Mouse (Mus musculus) midbrain, embryonic 16.5 days (tissue): ENCODE measurements around the gene Sik2. TPM values are rescaled to one million over a fixed set of nuclear protein-coding genes. Genes with fewer than 3 reads are reported as not detected.
A peak's percentile ranks its signal among the peaks of the same experiment; 100 is the strongest.

ENCODE experiments used
- ATAC-seq: fragments of 200-750 bp; cut with Nextera tagmentation; 2 replicates; pipeline ENCODE4 v1.8.0; 2017; ENCODE audit warnings: moderate TSS enrichment
- H3K27ac ChIP-seq: fragments of 300-500 bp; sonication (generic); 2 replicates; pipeline ENCODE4 v1.5.1; 2014; ENCODE audit warnings: mild to moderate bottlenecking, low read length, mixed read lengths
- H3K27me3 ChIP-seq: fragments of 300-500 bp; sonication (generic); 2 replicates; pipeline ENCODE4 v1.6.1; 2014; ENCODE audit warnings: low read depth, low read length, mixed read lengths; ENCODE audit not compliant: control insufficient read depth, insufficient read depth
- H3K36me3 ChIP-seq: fragments of 300-500 bp; sonication (generic); 2 replicates; pipeline ENCODE4 v1.6.1; 2014; ENCODE audit warnings: mild to moderate bottlenecking, low read length, moderate library complexity, mixed read lengths; ENCODE audit not compliant: control insufficient read depth, insufficient read depth
- H3K4me1 ChIP-seq: fragments of 300-500 bp; sonication (generic); 2 replicates; pipeline ENCODE4 v1.6.1; 2014; ENCODE audit warnings: mild to moderate bottlenecking, low read length, mixed read lengths; ENCODE audit not compliant: control insufficient read depth, insufficient read depth
- H3K4me2 ChIP-seq: fragments of 300-500 bp; sonication (generic); 2 replicates; pipeline ENCODE4 v1.6.1; 2014; ENCODE audit warnings: mild to moderate bottlenecking, low read length, mixed read lengths
- H3K4me3 ChIP-seq: fragments of 300-500 bp; sonication (generic); 2 replicates; pipeline ENCODE4 v1.5.1; 2014; ENCODE audit warnings: low read depth, mild to moderate bottlenecking, low read length, moderate library complexity, mixed read lengths
- H3K9ac ChIP-seq: fragments of 300-500 bp; sonication (generic); 2 replicates; pipeline ENCODE4 v1.6.1; 2014; ENCODE audit warnings: low read depth, low read length, mixed read lengths
- H3K9me3 ChIP-seq: fragments of 300-500 bp; sonication (generic); replicated peaks from 2 replicates; pipeline ENCODE4 v1.6.1; 2014; ENCODE audit warnings: mild to moderate bottlenecking, low read length, mixed read lengths; ENCODE audit not compliant: control insufficient read depth, poor library complexity, severe bottlenecking
- WGBS: fragments of 180-500 bp; shearing (Covaris S2); extraction: QIAGEN DNeasy Blood & Tissue Kit; methylation state at CpG from one replicate; pipeline ENCODE4 v1.1.7; 2014; 5-methylcytosine and 5-hydroxymethylcytosine counted together
- polyA plus RNA-seq: library from polyadenylated mRNA; unstranded; fragments of >200 nt; fragmentation: Nextera tagmentation; extraction: Ambion mirVana; gene quantifications from 2 replicates; pipeline ENCODE4 v1.2.1, GENCODE M21; 2015

Sik2 gene
- polyA plus RNA-seq, 1 experiment from 2014 or later, result 20.2 TPM

- ATAC-seq, result peak; percentile 47
- 0% methylated on average over 46 of the region's 46 CpGs for WGBS
- no peaks in the 10 kb centered on the region for H3K9me3 ChIP-seq
Observed at GRCm38 (mm10) chr9:50857082-50857641, 151.7 kb downstream of the Sik2 start.

GRCm38 (mm10) chr9:50856341-50857081 lies 152.4 kb downstream of the Sik2 start:
- Histone ChIP-seq H3K9me3 (no peaks in the 10 kb centered on the region), H3K4me2 (peak overlapping the region; percentile 83)
- WGBS, result under 1% methylated on average over 45 of the region's 45 CpGs

More at GRCm38 (mm10) chr9:50857082-50857641, 151.7 kb downstream of the Sik2 start:
- peak overlapping the region; percentile 68 for H3K27ac ChIP-seq
- peaks cover 15% of the 10 kb centered on the region for H3K4me1 ChIP-seq
- H3K9ac ChIP-seq, result peak overlapping the region; percentile 70
- peak overlapping the region; percentile 83 for H3K4me2 ChIP-seq
- no peaks in the 10 kb centered on the region for H3K27me3 ChIP-seq
- H3K36me3 ChIP-seq, result peaks cover 8% of the 10 kb centered on the region
- H3K4me3 ChIP-seq, result peak overlapping the region; percentile 77

GRCm38 (mm10) chr9:50855780-50856179 lies 153.1 kb downstream of the Sik2 start:
- no peaks in the 10 kb centered on the region for H3K9me3 ChIP-seq
- peak overlapping the region; percentile 83 for H3K4me2 ChIP-seq
- peaks cover 3% of the 10 kb centered on the region; the same call in 1 of the 2 replicates for H3K36me3 ChIP-seq
- H3K27me3 ChIP-seq, result no peaks in the 10 kb centered on the region
- H3K27ac ChIP-seq, result peak overlapping the region; percentile 68; the same call in 1 of the 2 replicates
- peaks cover 15% of the 10 kb centered on the region for H3K4me1 ChIP-seq
- WGBS, result 66% methylated on average over 5 of the region's 5 CpGs
- ATAC-seq, result no peak
- no peak overlapping the region; the same call in 1 of the 2 replicates for H3K4me3 ChIP-seq
- no peak overlapping the region for H3K9ac ChIP-seq

More at GRCm38 (mm10) chr9:50856341-50857081, 152.4 kb downstream of the Sik2 start:
- H3K27ac ChIP-seq, result peak overlapping the region; percentile 68
- peaks cover 5% of the 10 kb centered on the region for H3K36me3 ChIP-seq
- H3K27me3 ChIP-seq, result no peaks in the 10 kb centered on the region
- peaks cover 15% of the 10 kb centered on the region for H3K4me1 ChIP-seq
- H3K9ac ChIP-seq, result peak overlapping the region; percentile 70
- peak; percentile 92 for ATAC-seq
- peak overlapping the region; percentile 77 for H3K4me3 ChIP-seq

GRCm38 (mm10) chr9:50855133-50855766 lies 153.6 kb downstream of the Sik2 start:
- peaks cover 15% of the 10 kb centered on the region for H3K4me1 ChIP-seq
- H3K4me3 ChIP-seq, result no peak overlapping the region
- no peak overlapping the region for H3K9ac ChIP-seq
- no peak overlapping the region for H3K4me2 ChIP-seq
- no peak for ATAC-seq
- H3K36me3 ChIP-seq, result peaks cover 3% of the 10 kb centered on the region; the same call in 1 of the 2 replicates
- H3K27me3 ChIP-seq, result no peaks in the 10 kb centered on the region
- 94% methylated on average over 5 of the region's 5 CpGs for WGBS
- no peaks in the 10 kb centered on the region for H3K9me3 ChIP-seq
- no peak overlapping the region for H3K27ac ChIP-seq

- Histone ChIP-seq H3K9me3 (no peaks in the 10 kb centered on the region), H3K36me3 (no peaks in the 10 kb centered on the region; the same call in 1 of the 2 replicates), H3K4me3 (no peak overlapping the region), H3K27me3 (no peaks in the 10 kb centered on the region), H3K9ac (no peak overlapping the region), H3K4me2 (no peak overlapping the region), H3K4me1 (peaks cover 15% of the 10 kb centered on the region), H3K27ac (no peak overlapping the region)
- no peak for ATAC-seq
- WGBS, result 69% methylated on average over 8 of the region's 8 CpGs
Observed at GRCm38 (mm10) chr9:50854376-50854775, 154.5 kb downstream of the Sik2 start.

- H3K4me2 ChIP-seq, result 0 out of 2 replicates have a peak overlapping the region, but pooled peaks have one; percentile 5
- no peaks in the 10 kb centered on the region for H3K9me3 ChIP-seq
- peaks cover 11% of the 10 kb centered on the region for H3K4me1 ChIP-seq
- 72% methylated on average over 17 of the region's 17 CpGs for WGBS
- no peak overlapping the region for H3K27ac ChIP-seq
- no peak for ATAC-seq
- H3K4me3 ChIP-seq, result no peak overlapping the region
- H3K36me3 ChIP-seq, result no peaks in the 10 kb centered on the region
- no peak overlapping the region for H3K9ac ChIP-seq
- H3K27me3 ChIP-seq, result no peaks in the 10 kb centered on the region
Observed at GRCm38 (mm10) chr9:50852634-50853349, 156.1 kb downstream of the Sik2 start.

GRCm38 (mm10) chr9:50850713-50851112 lies 158.2 kb downstream of the Sik2 start:
- no peaks in the 10 kb centered on the region for H3K36me3 ChIP-seq
- no peak overlapping the region for H3K27ac ChIP-seq
- H3K9me3 ChIP-seq, result no peaks in the 10 kb centered on the region
- no peak overlapping the region for H3K9ac ChIP-seq
- no peak overlapping the region for H3K4me3 ChIP-seq
- no peak overlapping the region for H3K4me2 ChIP-seq
- ATAC-seq, result no peak
- 33% methylated on average over 8 of the region's 8 CpGs for WGBS
- 0 out of 2 replicates have a peak, but pooled peaks cover 2% of the 10 kb centered on the region for H3K4me1 ChIP-seq
- H3K27me3 ChIP-seq, result no peaks in the 10 kb centered on the region

GRCm38 (mm10) chr9:50850271-50850670 lies 158.6 kb downstream of the Sik2 start:
- no peak overlapping the region for H3K9ac ChIP-seq
- WGBS, result 13% methylated on average over 11 of the region's 11 CpGs
- H3K27me3 ChIP-seq, result no peaks in the 10 kb centered on the region
- no peak for ATAC-seq
- no peak overlapping the region for H3K4me2 ChIP-seq
- no peaks in the 10 kb centered on the region for H3K9me3 ChIP-seq
- no peak overlapping the region for H3K27ac ChIP-seq
- 0 out of 2 replicates have a peak, but pooled peaks cover 2% of the 10 kb centered on the region for H3K4me1 ChIP-seq
- H3K4me3 ChIP-seq, result no peak overlapping the region
- H3K36me3 ChIP-seq, result peaks cover 4% of the 10 kb centered on the region; the same call in 1 of the 2 replicates
